Mouse (Mus musculus): ENCODE data around the gene Mrpl24.
A peak's percentile ranks its signal among the peaks of the same experiment; 100 is the strongest.

DNA sequence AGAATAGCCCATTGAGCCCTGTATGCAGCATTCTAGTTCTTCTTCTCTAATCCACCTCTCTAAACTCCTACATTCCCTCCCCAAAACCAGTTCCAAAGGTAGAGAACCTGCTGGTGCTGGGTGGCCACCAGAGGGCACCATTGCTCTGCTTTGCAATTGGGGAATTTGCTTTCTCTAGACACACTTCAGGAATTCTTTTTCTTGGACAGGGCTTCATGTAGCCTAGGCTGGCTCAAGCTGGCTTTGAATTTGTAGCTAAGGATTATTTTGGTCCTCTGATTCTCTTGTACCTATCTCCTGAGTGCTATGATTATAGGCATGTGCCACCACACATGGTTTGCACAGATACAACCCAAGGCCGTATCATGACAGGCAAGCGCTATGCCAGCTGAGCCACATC, 16.5 kb downstream of the Mrpl24 start:
- no peak for TF ChIP-seq CEBPB (IDR thresholded peaks at IDR 0.05; ENCODE audit: low read depth)
- peak; percentile 68 for TF ChIP-seq CTCF (IDR thresholded peaks at IDR 0.05; ENCODE audit: control insufficient read depth, insufficient read depth, insufficient read length)
- no peak for TF ChIP-seq USF1 (IDR thresholded peaks at IDR 0.05; ENCODE audit: low read depth)
- TF ChIP-seq FOSL1 (IDR thresholded peaks at IDR 0.05; ENCODE audit: insufficient read depth, low read length, poor library complexity, severe bottlenecking): no peak
- no peak for TF ChIP-seq MYOG (IDR thresholded peaks at IDR 0.05; ENCODE audit: control insufficient read depth, extremely low read depth, insufficient read length)

Data from C2C12 (cell line).